8 mouse cellular contexts compared by ENCODE assay signal in the genomic region with DNA sequence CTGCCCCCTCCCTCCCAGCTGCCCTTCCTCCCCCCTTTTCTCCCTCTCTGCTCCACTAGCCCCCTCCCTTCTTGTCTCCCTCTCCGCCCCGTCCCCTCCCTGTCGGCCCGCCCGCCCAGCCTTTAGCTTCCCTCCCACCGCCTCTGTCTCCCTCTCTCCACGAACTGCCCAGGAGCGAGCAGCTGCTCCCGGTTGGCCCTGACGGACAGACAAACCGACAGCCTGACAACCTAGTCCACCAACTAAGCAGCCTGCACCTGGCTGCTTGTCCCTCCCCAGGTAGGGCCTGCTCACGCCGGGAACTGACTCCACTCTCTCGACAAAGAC. TPM values are rescaled to one million over a fixed set of nuclear protein-coding genes. Genes with fewer than 3 reads are reported as not detected.
DNase-seq lines count a peak whose midpoint lies in the region; ATAC-seq and TF ChIP-seq lines count a peak whose summit lies in the region.

Bgn (plus strand) TSS at position 119 of the 327 bp plus-strand sequence.

- 0 out of 2 replicates have a peak, but pooled peaks cover 6% of the 10 kb centered on the region for H3K27me3 ChIP-seq in hindbrain, embryonic 13.5 days
- H3K27me3 ChIP-seq in limb, embryonic 14.5 days (ENCODE audit: control insufficient read depth, insufficient read depth, low read length), result no peaks in the 10 kb centered on the region
- no peaks in the 10 kb centered on the region for H3K27me3 ChIP-seq in small intestine, adult 2 months (ENCODE audit: control insufficient read depth, insufficient read depth, low read length)

- no peaks in the 10 kb centered on the region for H3K36me3 ChIP-seq in hindbrain, embryonic 13.5 days
- H3K36me3 ChIP-seq in limb, embryonic 14.5 days (ENCODE audit: control insufficient read depth, insufficient read depth, low read length), result no peaks in the 10 kb centered on the region
- no peaks in the 10 kb centered on the region for H3K36me3 ChIP-seq in small intestine, adult 2 months (ENCODE audit: control insufficient read depth, insufficient read depth, low read length)

- ATAC-seq in hindbrain, embryonic 13.5 days (ENCODE audit: low FRiP score), result no peak
- peak; percentile 76; the same call in 1 of the 2 replicates for ATAC-seq in limb, embryonic 14.5 days (ENCODE audit: low FRiP score, low read depth)

- H3K4me3 ChIP-seq in hindbrain, embryonic 13.5 days, result peak within 1 kb of the TSS; percentile 12; the same call in 1 of the 2 replicates
- peak within 1 kb of the TSS; percentile 38 for H3K4me3 ChIP-seq in limb, embryonic 14.5 days (replicated peaks; ENCODE audit: low read length)
- peak within 1 kb of the TSS; percentile 50 for H3K4me3 ChIP-seq in small intestine, adult 2 months (ENCODE audit: low read depth, low read length)

- H3K4me2 ChIP-seq in hindbrain, embryonic 13.5 days, result peak within 1 kb of the TSS; percentile 23
- H3K4me2 ChIP-seq in limb, embryonic 14.5 days (replicated peaks; ENCODE audit: low read depth, low read length, severe bottlenecking), result peak within 1 kb of the TSS; percentile 59

- H3K27ac ChIP-seq in hindbrain, embryonic 13.5 days, result no peak within 1 kb of the TSS
- H3K27ac ChIP-seq in limb, embryonic 14.5 days (replicated peaks; ENCODE audit: low read depth, low read length), result peak within 1 kb of the TSS; percentile 71
- H3K27ac ChIP-seq in small intestine, adult 2 months (ENCODE audit: insufficient read depth, low read depth, low read length), result peak within 1 kb of the TSS; percentile 29

- TF ChIP-seq POLR2A in limb, embryonic 14.5 days (IDR thresholded peaks at IDR 0.05; ENCODE audit: borderline replicate concordance, extremely low read depth, insufficient read depth, insufficient read length), result no peak
- TF ChIP-seq POLR2A in small intestine, adult 2 months (IDR thresholded peaks at IDR 0.05; ENCODE audit: low read depth, low read length), result no peak; the same call in 1 of the 2 replicates

- no peaks in the 10 kb centered on the region for H3K9me3 ChIP-seq in hindbrain, embryonic 13.5 days
- H3K9me3 ChIP-seq in limb, embryonic 14.5 days (ENCODE audit: control insufficient read depth, low read length), result no peaks in the 10 kb centered on the region

- WGBS in hindbrain, embryonic 13.5 days, result 39% methylated on average over 7 of the region's 14 CpGs
- WGBS in limb, embryonic 14.5 days, result 23% methylated on average over 10 of the region's 14 CpGs
- 39% methylated on average over 14 of the region's 14 CpGs for WGBS in small intestine, adult 2 months

- peak; percentile 25 for DNase-seq in urinary bladder, postnatal 25 days (ENCODE audit: low spot score)
- DNase-seq in urinary bladder, postnatal 4 days (ENCODE audit: low spot score in 2 of 2), result no peak
- DNase-seq in gastrocnemius, adult 18-20 months (ENCODE audit: low spot score), result no peak
- DNase-seq in limb, embryonic 14.5 days (ENCODE audit: low spot score), result peak; percentile 29
- no peak for DNase-seq in frontal cortex, postnatal 14 days (ENCODE audit: low spot score in 2 of 2)
- DNase-seq in cerebellum, adult 11 months, result no peak

- no peak for TF ChIP-seq CTCF in small intestine, adult 2 months (IDR thresholded peaks at IDR 0.05; ENCODE audit: extremely low read depth, insufficient read length, insufficient replicate concordance, low read depth, low read length)

- H3K9ac ChIP-seq in hindbrain, embryonic 13.5 days, result no peak within 1 kb of the TSS; the same call in 1 of the 2 replicates
- H3K9ac ChIP-seq in limb, embryonic 14.5 days (ENCODE audit: low read depth, low read length, severe bottlenecking), result peak within 1 kb of the TSS; percentile 56

- no peaks in the 10 kb centered on the region for H3K4me1 ChIP-seq in hindbrain, embryonic 13.5 days (replicated peaks)
- peaks cover 17% of the 10 kb centered on the region for H3K4me1 ChIP-seq in limb, embryonic 14.5 days (ENCODE audit: control insufficient read depth, insufficient read depth, low read length)
- no peaks in the 10 kb centered on the region for H3K4me1 ChIP-seq in small intestine, adult 2 months (ENCODE audit: control insufficient read depth, insufficient read depth, insufficient read length, low read length)

RNA-seq across cellular contexts. Expression of gene Bgn, which starts in this region (rescaled TPM):
- 10 to 100 TPM; 43.9 to 70.1 TPM for total RNA-seq in gastrocnemius, adult 18-20 months (2021)
- 21.6 and 28.6 TPM in 2 replicates for polyA plus RNA-seq in hindbrain, embryonic 13.5 days (2015; fragmentation: Nextera tagmentation; extraction: Ambion mirVana)
- 399 and 527 TPM in 2 replicates for polyA plus RNA-seq in limb, embryonic 14.5 days (2012; rRNA removed)
- polyA plus RNA-seq in limb, embryonic 14.5 days (2014; fragmentation: Nextera tagmentation; extraction: Ambion mirVana), result 223 and 226 TPM in 2 replicates
- 121 and 168 TPM in 2 replicates for polyA plus RNA-seq in small intestine, adult 2 months (2012; rRNA removed)

Comparison
In these comparisons a context has a peak if more than half of its experiments do, and no peak if none do; other contexts are left out.
1. DNase-seq: peak in urinary bladder, postnatal 25 days (single experiment) and limb, embryonic 14.5 days (single experiment); none in urinary bladder, postnatal 4 days (0 of 2), gastrocnemius, adult 18-20 months (single experiment), frontal cortex, postnatal 14 days (0 of 2) and cerebellum, adult 11 months (single experiment).
2. Peak in every context shown above with its lines, with median percentiles within 50 percentile points of each other: H3K4me3 ChIP-seq.